Mouse (Mus musculus): Measurements from ENCODE around the gene Dirc2. TPM values are rescaled to one million over a fixed set of nuclear protein-coding genes. Genes with fewer than 3 reads are reported as not detected.
A peak's percentile ranks its signal among the peaks of the same experiment; 100 is the strongest.

Gene Dirc2
- polyA plus RNA-seq, 1 experiment from 2014 or later: 20.9 TPM

GRCm38 (mm10) chr16:35696103-35696502, 73.1 kb downstream of the Dirc2 start:
- H3K27ac ChIP-seq (ENCODE audit: low read depth, low read length): no peak overlapping the region
- no peak for ATAC-seq (ENCODE audit: insufficient read depth, low FRiP score, low TSS enrichment)
- no peak for DNase-seq (ENCODE audit: low spot score)
- no peaks in the 10 kb centered on the region for H3K27me3 ChIP-seq (ENCODE audit: control insufficient read depth, insufficient read depth, low read length)
- no peaks in the 10 kb centered on the region for H3K9me3 ChIP-seq (ENCODE audit: control insufficient read depth, low read length)
- WGBS: 82% methylated on average over 2 of the region's 2 CpGs
- H3K4me3 ChIP-seq (ENCODE audit: low read depth, low read length): no peak overlapping the region
- H3K4me1 ChIP-seq (ENCODE audit: control insufficient read depth, insufficient read depth, low read length): no peaks in the 10 kb centered on the region
- no peak overlapping the region for H3K9ac ChIP-seq (ENCODE audit: low read length)
- H3K36me3 ChIP-seq (ENCODE audit: control insufficient read depth, insufficient read depth, low read length): no peaks in the 10 kb centered on the region
- no peak overlapping the region for H3K4me2 ChIP-seq (ENCODE audit: low read depth)

- DNase-seq (ENCODE audit: low spot score) (no peak), ATAC-seq (ENCODE audit: insufficient read depth, low FRiP score, low TSS enrichment) (no peak)
- no peaks in the 10 kb centered on the region for H3K9me3 ChIP-seq (ENCODE audit: control insufficient read depth, low read length)
- no peak overlapping the region for H3K9ac ChIP-seq (ENCODE audit: low read length)
- no peak overlapping the region for H3K4me2 ChIP-seq (ENCODE audit: low read depth)
- WGBS: 91% methylated on average over 13 of the region's 13 CpGs
- no peak overlapping the region for H3K4me3 ChIP-seq (ENCODE audit: low read depth, low read length)
- no peaks in the 10 kb centered on the region for H3K4me1 ChIP-seq (ENCODE audit: control insufficient read depth, insufficient read depth, low read length)
- no peaks in the 10 kb centered on the region for H3K36me3 ChIP-seq (ENCODE audit: control insufficient read depth, insufficient read depth, low read length)
- no peak overlapping the region for H3K27ac ChIP-seq (ENCODE audit: low read depth, low read length)
- H3K27me3 ChIP-seq (ENCODE audit: control insufficient read depth, insufficient read depth, low read length): no peaks in the 10 kb centered on the region
Measured at GRCm38 (mm10) chr16:35694250-35694846, 74.8 kb downstream of the Dirc2 start.

- 93% methylated on average over 7 of the region's 7 CpGs for whole genome bisulfite sequencing
- no peak for ATAC-seq (ENCODE audit: insufficient read depth, low FRiP score, low TSS enrichment)
Measured at GRCm38 (mm10) chr16:35691606-35692005, 77.5 kb downstream of the Dirc2 start.

GRCm38 (mm10) chr16:35686491-35686890, 82.7 kb downstream of the Dirc2 start:
- H3K9me3 ChIP-seq (ENCODE audit: control insufficient read depth, low read length): no peaks in the 10 kb centered on the region
- H3K4me1 ChIP-seq (ENCODE audit: control insufficient read depth, insufficient read depth, low read length): peaks cover 2% of the 10 kb centered on the region
- H3K36me3 ChIP-seq (ENCODE audit: control insufficient read depth, insufficient read depth, low read length): no peaks in the 10 kb centered on the region
- H3K9ac ChIP-seq (ENCODE audit: low read length): no peak overlapping the region
- 81% methylated on average over 7 of the region's 7 CpGs for WGBS
- DNase-seq (ENCODE audit: low spot score) (no peak), ATAC-seq (ENCODE audit: insufficient read depth, low FRiP score, low TSS enrichment) (no peak)
- H3K27ac ChIP-seq (ENCODE audit: low read depth, low read length): no peak overlapping the region
- no peak overlapping the region for H3K4me3 ChIP-seq (ENCODE audit: low read depth, low read length)
- H3K27me3 ChIP-seq (ENCODE audit: control insufficient read depth, insufficient read depth, low read length): no peaks in the 10 kb centered on the region
- no peak overlapping the region for H3K4me2 ChIP-seq (ENCODE audit: low read depth)

More at GRCm38 (mm10) chr16:35691606-35692005, 77.5 kb downstream of the Dirc2 start:
- Histone ChIP-seq H3K9ac (ENCODE audit: low read length) (no peak overlapping the region), H3K27ac (ENCODE audit: low read depth, low read length) (no peak overlapping the region), H3K4me2 (ENCODE audit: low read depth) (no peak overlapping the region), H3K4me3 (ENCODE audit: low read depth, low read length) (no peak overlapping the region), H3K9me3 (ENCODE audit: control insufficient read depth, low read length) (no peaks in the 10 kb centered on the region), H3K27me3 (ENCODE audit: control insufficient read depth, insufficient read depth, low read length) (no peaks in the 10 kb centered on the region), H3K4me1 (ENCODE audit: control insufficient read depth, insufficient read depth, low read length) (no peaks in the 10 kb centered on the region), H3K36me3 (ENCODE audit: control insufficient read depth, insufficient read depth, low read length) (no peaks in the 10 kb centered on the region)
- DNase-seq (ENCODE audit: low spot score): no peak

- ATAC-seq (ENCODE audit: insufficient read depth, low FRiP score, low TSS enrichment): no peak
- Histone ChIP-seq H3K27me3 (ENCODE audit: control insufficient read depth, insufficient read depth, low read length) (no peaks in the 10 kb centered on the region), H3K4me2 (ENCODE audit: low read depth) (no peak overlapping the region), H3K4me3 (ENCODE audit: low read depth, low read length) (no peak overlapping the region), H3K36me3 (ENCODE audit: control insufficient read depth, insufficient read depth, low read length) (no peaks in the 10 kb centered on the region), H3K9me3 (ENCODE audit: control insufficient read depth, low read length) (no peaks in the 10 kb centered on the region), H3K4me1 (ENCODE audit: control insufficient read depth, insufficient read depth, low read length) (peaks cover 5% of the 10 kb centered on the region), H3K27ac (ENCODE audit: low read depth, low read length) (no peak overlapping the region), H3K9ac (ENCODE audit: low read length) (no peak overlapping the region)
- WGBS: 77% methylated on average over 13 of the region's 13 CpGs
- DNase-seq (ENCODE audit: low spot score): no peak
Measured at GRCm38 (mm10) chr16:35685027-35685426, 84.1 kb downstream of the Dirc2 start.

GRCm38 (mm10) chr16:35681327-35682108, 87.6 kb downstream of the Dirc2 start:
- no peak overlapping the region for H3K4me3 ChIP-seq (ENCODE audit: low read depth, low read length)
- WGBS: 56% methylated on average over 17 of the region's 17 CpGs
- DNase-seq (ENCODE audit: low spot score) (peak; percentile 32), ATAC-seq (ENCODE audit: insufficient read depth, low FRiP score, low TSS enrichment) (no peak)
- H3K27ac ChIP-seq (ENCODE audit: low read depth, low read length): no peak overlapping the region
- no peaks in the 10 kb centered on the region for H3K27me3 ChIP-seq (ENCODE audit: control insufficient read depth, insufficient read depth, low read length)
- peaks cover 5% of the 10 kb centered on the region for H3K4me1 ChIP-seq (ENCODE audit: control insufficient read depth, insufficient read depth, low read length)
- H3K4me2 ChIP-seq (ENCODE audit: low read depth): no peak overlapping the region
- H3K36me3 ChIP-seq (ENCODE audit: control insufficient read depth, insufficient read depth, low read length): no peaks in the 10 kb centered on the region
- H3K9me3 ChIP-seq (ENCODE audit: control insufficient read depth, low read length): no peaks in the 10 kb centered on the region
- H3K9ac ChIP-seq (ENCODE audit: low read length): no peak overlapping the region

GRCm38 (mm10) chr16:35678476-35678875, 90.7 kb downstream of the Dirc2 start:
- no peak overlapping the region for H3K9ac ChIP-seq (ENCODE audit: low read length)
- H3K36me3 ChIP-seq (ENCODE audit: control insufficient read depth, insufficient read depth, low read length): no peaks in the 10 kb centered on the region
- no peaks in the 10 kb centered on the region for H3K27me3 ChIP-seq (ENCODE audit: control insufficient read depth, insufficient read depth, low read length)
- ATAC-seq (ENCODE audit: insufficient read depth, low FRiP score, low TSS enrichment) (no peak), DNase-seq (ENCODE audit: low spot score) (no peak)
- 41% methylated on average over 3 of the region's 3 CpGs for WGBS
- no peaks in the 10 kb centered on the region for H3K9me3 ChIP-seq (ENCODE audit: control insufficient read depth, low read length)
- H3K4me1 ChIP-seq (ENCODE audit: control insufficient read depth, insufficient read depth, low read length): peaks cover 5% of the 10 kb centered on the region
- no peak overlapping the region for H3K4me2 ChIP-seq (ENCODE audit: low read depth)
- H3K27ac ChIP-seq (ENCODE audit: low read depth, low read length): no peak overlapping the region
- no peak overlapping the region for H3K4me3 ChIP-seq (ENCODE audit: low read depth, low read length)

- Histone ChIP-seq H3K4me2 (ENCODE audit: low read depth) (no peak overlapping the region), H3K9ac (ENCODE audit: low read length) (no peak overlapping the region), H3K27ac (ENCODE audit: low read depth, low read length) (no peak overlapping the region), H3K9me3 (ENCODE audit: control insufficient read depth, low read length) (no peaks in the 10 kb centered on the region), H3K27me3 (ENCODE audit: control insufficient read depth, insufficient read depth, low read length) (no peaks in the 10 kb centered on the region), H3K4me3 (ENCODE audit: low read depth, low read length) (no peak overlapping the region), H3K36me3 (ENCODE audit: control insufficient read depth, insufficient read depth, low read length) (no peaks in the 10 kb centered on the region), H3K4me1 (ENCODE audit: control insufficient read depth, insufficient read depth, low read length) (peaks cover 5% of the 10 kb centered on the region)
- ATAC-seq (ENCODE audit: insufficient read depth, low FRiP score, low TSS enrichment) (no peak), DNase-seq (ENCODE audit: low spot score) (no peak)
- WGBS: 82% methylated on average over 8 of the region's 8 CpGs
Measured at GRCm38 (mm10) chr16:35677511-35678113, 91.5 kb downstream of the Dirc2 start.
